Mouse (Mus musculus) kidney, adult 2 months (tissue): ENCODE measurements around the gene Ttc9c.

Source experiments
- CTCF ChIP-seq: fragments of 200-500 bp; conservative IDR thresholded peaks from 2 replicates; pipeline ENCODE4 v1.5.1; 2011; ENCODE audit warnings: low read depth, mild to moderate bottlenecking, control low read depth, low read length, moderate library complexity, mixed read lengths; ENCODE audit not compliant: insufficient read depth, insufficient read length
- POLR2A ChIP-seq: fragments of 200-500 bp; IDR thresholded peaks from one replicate; pipeline ENCODE4 v1.6.1; 2011; ENCODE audit warnings: low read depth, low read length, control low read depth

DNA sequence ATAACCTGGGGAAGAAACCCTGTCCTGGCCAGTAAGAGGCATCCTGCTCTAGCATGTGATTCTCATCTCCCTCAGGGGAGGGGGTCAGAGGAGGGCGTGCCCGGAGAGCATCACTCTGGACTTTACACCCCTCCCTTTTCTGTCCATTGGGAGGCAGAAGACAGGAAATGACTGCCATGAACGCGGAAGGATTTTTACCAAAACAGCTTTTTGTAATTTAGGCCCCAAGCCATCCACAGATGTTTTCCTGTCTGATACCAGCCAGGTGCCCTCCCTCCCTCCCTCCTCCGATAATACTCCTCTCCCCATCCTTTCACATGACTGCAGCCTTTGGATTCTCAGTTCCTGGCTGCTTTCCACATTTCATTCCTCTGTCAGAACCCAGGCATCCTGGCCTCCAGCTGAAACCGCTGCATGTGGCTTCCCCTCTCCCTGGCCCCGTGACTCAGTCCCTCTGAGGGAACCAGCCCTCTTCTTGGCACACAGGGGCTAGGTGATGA is 31.3 kb upstream of the Ttc9c start, which contains the start of gene Lrrn4cl:
- TF ChIP-seq CTCF (no peak), POLR2A (no peak)
